Mouse (Mus musculus): ENCODE measurements around the gene Mto1. TPM values are rescaled to one million over a fixed set of nuclear protein-coding genes. Genes with fewer than 3 reads are reported as not detected.

The Mto1 gene
- polyA plus RNA-seq (2015; fragmentation: Nextera tagmentation; extraction: Ambion mirVana): 21.1 and 23.6 TPM in 2 replicates

DNA sequence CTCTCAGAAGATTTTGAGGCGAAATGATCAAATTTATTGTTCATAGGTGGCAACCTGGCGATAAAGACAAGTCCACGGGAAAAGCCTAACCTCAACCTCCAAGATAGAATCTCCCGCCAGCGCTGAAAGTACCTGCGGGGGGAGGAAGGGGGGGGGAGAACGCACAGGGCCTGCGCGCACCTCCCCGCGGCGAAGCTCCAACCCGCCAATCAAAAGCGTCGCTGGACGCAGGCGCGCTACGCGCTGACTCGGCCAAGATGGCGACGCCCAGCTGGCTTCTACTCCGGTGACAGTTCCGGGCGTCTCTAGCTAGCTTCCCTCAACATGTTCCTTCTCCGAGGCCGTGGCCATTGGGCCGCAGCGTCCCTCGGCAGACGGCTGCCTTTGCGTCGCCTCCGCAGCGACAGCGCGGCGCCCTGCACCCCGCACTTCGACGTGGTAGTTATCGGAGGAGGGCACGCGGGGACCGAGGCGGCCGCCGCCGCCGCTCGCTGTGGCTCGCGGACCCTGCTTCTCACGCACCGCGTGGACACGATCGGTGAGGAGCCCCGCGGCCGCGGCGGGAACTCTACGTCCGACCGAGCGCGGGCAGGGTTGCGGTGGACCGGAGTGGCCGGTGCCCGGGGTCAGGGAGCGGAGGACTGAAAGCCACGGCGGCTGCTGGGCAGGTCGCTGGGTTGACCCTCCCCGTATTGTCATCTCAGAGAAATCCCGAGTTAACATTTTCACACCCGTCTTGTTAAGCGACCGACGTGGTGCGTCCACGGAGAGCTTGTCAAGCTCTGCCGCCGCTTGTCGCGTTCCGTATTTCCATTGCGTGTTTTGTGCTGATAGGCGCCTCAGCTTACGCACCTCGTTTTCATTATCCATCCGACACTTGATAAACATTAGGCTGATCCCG is at the start of gene Mto1, which contains the start of gene Gm17324:
Gene Mto1 (plus strand): TSS at position 236 of the 901 bp plus-strand sequence.
Gene Gm17324 (minus strand): TSS at position 814 of the 901 bp plus-strand sequence.
- WGBS: under 1% methylated on average over 96 of the region's 96 CpGs
- peak within 1 kb of the TSS; percentile 91 for H3K9ac ChIP-seq
- peak within 1 kb of the TSS; percentile 94 for H3K4me3 ChIP-seq
- peaks cover 25% of the 10 kb centered on the region for H3K36me3 ChIP-seq
- peak within 1 kb of the TSS; percentile 80 for H3K27ac ChIP-seq
- H3K27me3 ChIP-seq: peaks cover 34% of the 10 kb centered on the region
- no peaks in the 10 kb centered on the region for H3K9me3 ChIP-seq
- peaks cover 10% of the 10 kb centered on the region for H3K4me1 ChIP-seq
- peak within 1 kb of the TSS; percentile 74 for H3K4me2 ChIP-seq (replicated peaks)
- peak; percentile 94 for ATAC-seq (ENCODE audit: low FRiP score, low read depth)

DNA sequence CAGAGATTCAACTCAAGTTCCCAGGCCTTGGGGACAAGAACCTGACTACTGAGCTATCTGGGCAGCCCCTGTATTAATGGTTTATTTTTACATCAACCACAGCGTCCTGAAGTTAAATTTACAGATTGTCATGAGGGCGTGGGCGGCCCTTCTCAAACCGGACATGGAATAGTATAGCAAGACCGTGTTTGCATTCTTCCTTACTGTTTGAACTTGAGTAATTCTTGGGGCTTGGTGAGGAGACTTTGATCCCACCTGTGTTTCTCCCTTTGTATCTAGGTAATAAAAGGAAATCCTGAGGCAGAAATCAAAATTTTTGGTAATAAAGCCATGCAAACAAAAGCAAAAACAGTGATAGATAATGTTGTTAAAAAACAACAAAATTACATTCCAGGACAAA is 47.4 kb upstream of the Mto1 start:
- ATAC-seq (ENCODE audit: low FRiP score, low read depth): no peak
- WGBS: 83% methylated on average over 5 of the region's 5 CpGs

DNA sequence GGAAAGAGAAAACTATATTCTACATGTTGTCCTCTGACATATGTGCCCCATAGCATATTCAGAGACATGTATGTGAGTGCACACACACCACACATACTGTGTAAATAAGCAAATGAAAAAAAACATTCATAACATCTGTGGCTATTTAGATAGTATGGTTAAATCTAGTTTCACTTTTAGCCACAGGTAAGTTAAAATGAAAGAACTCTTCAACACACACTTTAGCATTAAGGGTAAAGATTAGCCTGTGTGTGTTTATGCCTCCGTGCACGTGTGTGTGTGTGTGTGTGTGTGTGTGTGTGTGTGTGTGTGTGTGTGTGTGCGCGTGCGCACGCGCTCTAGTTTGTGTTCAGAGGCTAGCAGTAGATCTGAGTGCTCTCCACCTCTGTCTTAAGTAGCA is 46.4 kb upstream of the Mto1 start:
- no peak overlapping the region for H3K4me3 ChIP-seq
- H3K4me1 ChIP-seq: no peaks in the 10 kb centered on the region
- no peak overlapping the region for H3K4me2 ChIP-seq (replicated peaks)
- 90% methylated on average over 7 of the region's 7 CpGs for WGBS
- no peak overlapping the region for H3K27ac ChIP-seq
- peaks cover 26% of the 10 kb centered on the region for H3K27me3 ChIP-seq
- H3K9ac ChIP-seq: no peak overlapping the region
- ATAC-seq (ENCODE audit: low FRiP score, low read depth): no peak
- H3K9me3 ChIP-seq: no peaks in the 10 kb centered on the region
- H3K36me3 ChIP-seq: no peaks in the 10 kb centered on the region

More for the DNA sequence above, 47.4 kb upstream of the Mto1 start:
- peaks cover 36% of the 10 kb centered on the region for H3K27me3 ChIP-seq
- H3K9me3 ChIP-seq: no peaks in the 10 kb centered on the region
- H3K4me2 ChIP-seq (replicated peaks): no peak overlapping the region
- no peak overlapping the region for H3K4me3 ChIP-seq
- 0 out of 2 replicates have a peak, but pooled peaks cover 7% of the 10 kb centered on the region for H3K4me1 ChIP-seq
- H3K9ac ChIP-seq: no peak overlapping the region
- no peaks in the 10 kb centered on the region for H3K36me3 ChIP-seq
- H3K27ac ChIP-seq: no peak overlapping the region

DNA sequence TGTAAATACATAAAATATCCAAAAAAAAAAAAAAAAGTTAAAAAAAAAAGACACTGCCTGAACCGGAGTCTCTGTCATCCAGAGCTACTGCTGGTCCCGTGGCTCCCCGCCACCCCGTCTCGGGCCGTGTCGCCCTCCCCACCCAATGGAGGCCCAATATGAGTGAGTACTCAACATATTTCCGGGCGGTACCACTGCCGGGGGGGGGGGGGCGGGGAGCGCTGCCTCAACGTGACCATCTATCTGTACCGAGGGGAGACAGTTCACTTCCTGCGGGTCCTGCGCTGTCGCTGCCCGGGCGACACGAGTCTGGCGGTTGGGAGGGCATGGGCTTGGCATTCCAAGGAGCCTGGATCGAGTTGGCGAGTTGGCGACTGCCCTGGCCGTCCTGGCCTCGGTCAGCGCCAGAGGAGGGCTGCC is 20.6 kb upstream of the Mto1 start:
- Histone ChIP-seq H3K9me3 (no peaks in the 10 kb centered on the region), H3K36me3 (no peaks in the 10 kb centered on the region), H3K9ac (peak overlapping the region; percentile 56), H3K4me3 (peak overlapping the region; percentile 37), H3K27ac (no peak overlapping the region), H3K27me3 (no peaks in the 10 kb centered on the region), H3K4me1 (no peaks in the 10 kb centered on the region), H3K4me2 (replicated peaks) (peak overlapping the region; percentile 67)
- WGBS: 18% methylated on average over 27 of the region's 27 CpGs
- ATAC-seq (ENCODE audit: low FRiP score, low read depth): peak; percentile 44; the same call in 1 of the 2 replicates

DNA sequence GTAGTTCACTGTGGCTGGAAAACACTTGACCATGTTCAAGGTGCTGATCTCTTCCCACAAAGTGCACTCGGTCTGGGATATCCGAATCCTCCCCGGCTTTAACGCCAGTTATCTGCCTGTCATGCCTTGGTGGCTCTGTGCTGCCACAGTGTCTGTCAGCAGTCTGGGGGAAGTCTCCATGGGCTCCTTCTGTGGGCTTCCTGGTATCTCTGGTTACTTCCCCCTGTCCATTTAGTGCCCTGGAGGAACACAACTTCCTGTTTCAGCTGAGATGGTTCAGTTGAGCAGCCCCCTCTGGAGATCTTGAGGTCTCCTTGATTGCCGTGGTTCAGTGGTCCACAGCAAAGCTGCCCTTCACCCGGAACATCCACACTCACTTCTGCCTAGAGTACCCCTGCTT is 19.8 kb upstream of the Mto1 start:
- Histone ChIP-seq H3K9me3 (no peaks in the 10 kb centered on the region), H3K4me2 (replicated peaks) (no peak overlapping the region), H3K27me3 (no peaks in the 10 kb centered on the region), H3K4me3 (no peak overlapping the region), H3K36me3 (no peaks in the 10 kb centered on the region), H3K27ac (no peak overlapping the region), H3K9ac (no peak overlapping the region), H3K4me1 (no peaks in the 10 kb centered on the region)
- 82% methylated on average over 6 of the region's 6 CpGs for WGBS
- ATAC-seq (ENCODE audit: low FRiP score, low read depth): no peak

DNA sequence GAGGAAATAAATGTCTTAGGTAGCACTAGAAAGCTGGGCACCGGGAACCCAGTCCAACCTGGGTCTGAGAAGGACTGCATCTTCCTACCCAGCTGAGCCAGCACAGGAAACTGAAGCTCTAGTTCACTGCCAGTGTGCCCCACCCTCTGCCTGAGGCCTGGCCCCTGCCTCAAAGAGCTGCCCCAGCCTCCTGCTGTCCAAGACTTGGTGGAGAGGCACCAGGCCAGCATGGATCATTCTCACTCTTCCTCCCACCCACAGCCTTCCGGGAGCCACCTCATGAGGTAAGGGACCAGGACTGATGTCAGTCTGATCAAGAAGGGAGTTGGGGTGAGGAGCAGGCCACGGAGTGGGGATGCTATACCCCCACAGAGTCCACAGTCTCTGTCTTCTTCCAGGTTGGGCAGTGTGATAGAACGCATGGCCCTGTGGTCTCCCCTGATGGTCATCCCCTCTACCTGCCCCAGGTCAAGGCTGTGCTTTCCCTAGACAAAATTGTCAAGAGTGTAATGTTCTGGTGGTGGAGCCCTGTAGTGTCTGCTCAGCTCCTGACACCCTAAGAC is 19.1 kb upstream of the Mto1 start:
- 82% methylated on average over 4 of the region's 4 CpGs for whole genome bisulfite sequencing
- H3K27me3 ChIP-seq: no peaks in the 10 kb centered on the region
- no peak for ATAC-seq (ENCODE audit: low FRiP score, low read depth)
- H3K4me1 ChIP-seq: no peaks in the 10 kb centered on the region
- H3K4me3 ChIP-seq: no peak overlapping the region
- no peaks in the 10 kb centered on the region for H3K36me3 ChIP-seq
- H3K4me2 ChIP-seq (replicated peaks): no peak overlapping the region
- H3K9ac ChIP-seq: no peak overlapping the region
- no peaks in the 10 kb centered on the region for H3K9me3 ChIP-seq
- H3K27ac ChIP-seq: no peak overlapping the region

DNA sequence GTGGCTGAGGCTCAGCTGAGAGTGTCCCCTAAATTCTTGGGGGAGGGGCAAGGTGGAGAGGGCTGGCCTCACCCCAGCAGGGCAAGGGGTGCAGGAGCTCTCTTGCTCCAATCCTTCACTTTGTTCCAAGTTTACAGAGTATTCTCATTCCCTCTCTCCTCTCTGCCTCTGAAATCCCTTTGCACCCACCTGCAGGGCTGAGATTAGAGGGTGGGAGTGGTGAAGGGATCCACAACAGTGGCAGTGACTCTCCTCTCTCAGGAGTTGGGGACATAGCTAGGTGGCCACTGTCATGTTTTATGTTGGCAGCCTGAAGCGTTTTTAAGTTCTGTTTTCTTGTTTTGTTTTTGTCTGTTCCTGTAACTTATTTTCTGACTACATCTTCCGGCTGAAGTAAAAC is 18.5 kb upstream of the Mto1 start:
- 60% methylated on average over 2 of the region's 2 CpGs for WGBS
- ATAC-seq (ENCODE audit: low FRiP score, low read depth): no peak

DNA sequence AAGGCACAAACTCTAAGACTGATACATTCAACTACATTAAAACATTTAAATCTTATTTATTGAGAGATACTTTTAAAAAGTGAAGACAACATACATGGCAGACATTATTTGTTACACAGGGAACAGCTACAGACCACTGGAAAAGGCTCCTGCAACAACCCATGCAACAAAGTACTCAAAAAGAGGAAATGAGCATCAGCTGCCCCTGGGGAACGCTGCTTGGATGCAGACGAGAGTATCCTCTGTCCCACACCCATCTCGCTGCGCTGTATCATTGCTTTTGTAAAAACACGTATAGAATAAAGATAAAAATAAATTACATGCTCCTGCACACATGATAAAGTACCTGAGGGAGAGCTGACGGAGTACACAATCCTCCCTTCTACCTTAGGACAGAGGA is 17.5 kb upstream of the Mto1 start:
- no peak overlapping the region for H3K9ac ChIP-seq
- H3K4me1 ChIP-seq: no peaks in the 10 kb centered on the region
- no peaks in the 10 kb centered on the region for H3K27me3 ChIP-seq
- ATAC-seq (ENCODE audit: low FRiP score, low read depth): no peak
- no peak overlapping the region for H3K4me2 ChIP-seq (replicated peaks)
- no peak overlapping the region for H3K27ac ChIP-seq
- no peaks in the 10 kb centered on the region for H3K36me3 ChIP-seq
- 72% methylated on average over 6 of the region's 6 CpGs for WGBS
- H3K4me3 ChIP-seq: no peak overlapping the region
- H3K9me3 ChIP-seq: no peaks in the 10 kb centered on the region

More for the DNA sequence above, 18.5 kb upstream of the Mto1 start:
- H3K9me3 ChIP-seq: no peaks in the 10 kb centered on the region
- no peak overlapping the region for H3K27ac ChIP-seq
- H3K9ac ChIP-seq: no peak overlapping the region
- H3K4me2 ChIP-seq (replicated peaks): no peak overlapping the region
- no peak overlapping the region for H3K4me3 ChIP-seq
- H3K27me3 ChIP-seq: no peaks in the 10 kb centered on the region
- no peaks in the 10 kb centered on the region for H3K36me3 ChIP-seq
- no peaks in the 10 kb centered on the region for H3K4me1 ChIP-seq

DNA sequence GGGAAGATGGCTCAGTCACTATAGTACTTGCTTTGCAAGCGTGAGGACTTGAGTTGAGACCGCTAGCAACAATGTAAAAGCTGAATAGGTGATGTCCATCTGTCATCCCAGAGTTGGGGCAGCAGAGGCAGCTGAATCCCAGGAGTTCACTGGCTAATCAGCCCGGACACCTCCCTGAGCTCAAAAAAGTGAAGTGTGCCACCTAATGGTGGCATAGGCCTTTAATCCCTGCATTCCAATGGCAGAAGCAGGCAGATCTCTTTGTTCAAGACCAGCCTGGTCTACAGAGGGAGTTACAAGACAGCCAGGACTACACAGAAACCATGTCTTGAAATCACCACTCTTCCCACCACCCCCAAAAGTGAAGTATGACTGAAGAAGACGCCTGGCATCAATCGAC is 15.5 kb upstream of the Mto1 start:
- ATAC-seq (ENCODE audit: low FRiP score, low read depth): no peak
- Histone ChIP-seq H3K4me1 (no peaks in the 10 kb centered on the region), H3K36me3 (no peaks in the 10 kb centered on the region), H3K27me3 (no peaks in the 10 kb centered on the region), H3K9me3 (no peaks in the 10 kb centered on the region), H3K4me2 (replicated peaks) (no peak overlapping the region), H3K27ac (no peak overlapping the region), H3K4me3 (no peak overlapping the region), H3K9ac (no peak overlapping the region)
- 85% methylated on average over 5 of the region's 5 CpGs for WGBS

DNA sequence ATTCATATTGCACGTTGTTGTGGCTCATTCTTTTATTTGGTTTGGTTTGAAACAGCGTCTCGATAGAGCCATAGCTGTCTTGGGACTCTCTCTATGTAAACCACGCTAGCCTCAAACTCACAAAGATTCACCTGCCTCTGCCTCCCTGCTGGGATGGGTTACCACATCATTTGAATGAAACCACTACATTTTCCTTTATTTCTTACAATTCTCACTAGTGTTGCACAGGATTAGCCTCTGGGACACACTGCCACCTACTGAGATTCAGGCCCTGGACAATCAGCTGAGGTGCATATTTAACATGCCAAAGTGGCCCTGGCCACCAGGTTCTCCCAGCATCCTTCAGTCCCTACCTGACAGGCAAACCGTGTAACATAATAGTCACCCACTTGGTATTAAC is 8.6 kb upstream of the Mto1 start:
- no peak overlapping the region for H3K27ac ChIP-seq
- H3K4me2 ChIP-seq (replicated peaks): no peak overlapping the region
- no peaks in the 10 kb centered on the region for H3K36me3 ChIP-seq
- no peak overlapping the region for H3K4me3 ChIP-seq
- H3K9ac ChIP-seq: no peak overlapping the region
- no peak for ATAC-seq (ENCODE audit: low FRiP score, low read depth)
- H3K27me3 ChIP-seq: peaks cover 56% of the 10 kb centered on the region
- WGBS: 63% methylated on average over 5 of the region's 5 CpGs
- H3K9me3 ChIP-seq: no peaks in the 10 kb centered on the region
- H3K4me1 ChIP-seq: peaks cover 7% of the 10 kb centered on the region; the same call in 1 of the 2 replicates

DNA sequence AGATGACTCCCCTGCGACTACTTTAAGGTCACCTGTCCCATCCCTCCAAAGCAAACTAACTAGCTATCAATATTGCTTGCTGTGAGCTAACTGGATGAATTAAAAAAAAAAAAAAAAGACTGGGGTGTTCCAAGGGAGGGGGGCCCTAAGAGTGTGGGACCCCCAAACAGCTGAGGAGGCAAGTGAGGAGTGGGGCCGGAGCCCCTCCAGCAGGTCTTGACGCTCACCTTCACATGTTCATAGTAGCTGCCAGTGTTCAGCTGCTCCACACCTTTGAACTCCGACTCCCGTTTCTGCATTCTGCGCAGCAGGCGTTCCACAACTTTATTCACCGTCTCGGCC is 5.8 kb upstream of the Mto1 start:
- no peaks in the 10 kb centered on the region for H3K36me3 ChIP-seq
- H3K4me1 ChIP-seq: peaks cover 7% of the 10 kb centered on the region; the same call in 1 of the 2 replicates
- H3K9me3 ChIP-seq: no peaks in the 10 kb centered on the region
- 7% methylated on average over 9 of the region's 9 CpGs for WGBS
- H3K27me3 ChIP-seq: peaks cover 78% of the 10 kb centered on the region
- H3K9ac ChIP-seq: peak overlapping the region; percentile 75
- ATAC-seq (ENCODE audit: low FRiP score, low read depth): peak; percentile 50; the same call in 1 of the 2 replicates
- H3K4me2 ChIP-seq (replicated peaks): peak overlapping the region; percentile 88
- no peak overlapping the region for H3K27ac ChIP-seq
- peak overlapping the region; percentile 55 for H3K4me3 ChIP-seq

DNA sequence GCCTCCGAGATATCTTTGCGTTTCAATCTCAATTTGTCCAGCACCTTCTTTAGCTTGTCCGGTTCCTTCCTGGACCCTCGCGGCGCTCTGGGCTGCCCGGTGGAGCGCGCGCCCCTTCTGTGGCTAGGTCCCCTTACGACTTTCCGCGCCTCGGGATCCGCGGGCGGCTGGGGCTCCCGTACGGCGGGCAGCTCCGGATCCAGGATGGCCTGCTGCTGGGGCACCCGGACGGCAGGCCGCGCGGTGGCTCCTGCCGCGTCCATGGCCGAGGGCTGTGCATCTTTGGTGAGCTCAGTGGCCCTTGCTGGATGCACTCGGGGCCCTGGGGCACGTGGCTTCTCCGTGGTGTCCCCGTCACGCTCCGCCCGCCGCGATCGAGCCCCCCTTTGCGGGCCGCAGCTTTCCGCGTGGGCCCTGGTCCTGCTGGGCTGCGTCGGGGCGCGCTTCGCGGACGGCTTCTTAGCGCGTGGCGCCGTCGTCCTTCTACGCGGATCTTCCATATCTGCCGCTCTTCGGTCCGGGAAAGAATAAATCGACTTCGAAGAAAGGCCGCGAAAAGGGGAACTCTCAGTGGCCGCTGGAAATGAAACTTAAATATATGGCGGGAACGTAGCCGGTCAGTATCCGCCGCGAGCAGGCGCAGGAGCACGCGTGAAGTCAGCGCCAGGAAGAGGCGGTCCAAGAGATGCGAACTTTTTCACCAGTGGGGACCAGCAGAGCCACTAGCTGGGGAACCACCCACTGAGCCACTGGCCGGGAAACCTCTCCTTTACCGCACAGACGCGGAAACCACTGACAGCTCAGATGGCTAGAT is 5.2 kb upstream of the Mto1 start, which contains the start of gene Cgas:
Gene Cgas (minus strand): TSS at position 659 of the 814 bp plus-strand sequence.
- peak within 1 kb of the TSS; percentile 55 for H3K4me3 ChIP-seq
- H3K9me3 ChIP-seq: no peaks in the 10 kb centered on the region
- peak within 1 kb of the TSS; percentile 75 for H3K9ac ChIP-seq
- no peak within 1 kb of the TSS for H3K27ac ChIP-seq
- peak; percentile 68 for ATAC-seq (ENCODE audit: low FRiP score, low read depth)
- peaks cover 78% of the 10 kb centered on the region for H3K27me3 ChIP-seq
- peak within 1 kb of the TSS; percentile 88 for H3K4me2 ChIP-seq (replicated peaks)
- whole genome bisulfite sequencing: under 1% methylated on average over 81 of the region's 81 CpGs
- H3K4me1 ChIP-seq: peaks cover 7% of the 10 kb centered on the region; the same call in 1 of the 2 replicates
- H3K36me3 ChIP-seq: no peaks in the 10 kb centered on the region
